Mouse (Mus musculus): ENCODE measurements around the gene Coq10a.

DNA sequence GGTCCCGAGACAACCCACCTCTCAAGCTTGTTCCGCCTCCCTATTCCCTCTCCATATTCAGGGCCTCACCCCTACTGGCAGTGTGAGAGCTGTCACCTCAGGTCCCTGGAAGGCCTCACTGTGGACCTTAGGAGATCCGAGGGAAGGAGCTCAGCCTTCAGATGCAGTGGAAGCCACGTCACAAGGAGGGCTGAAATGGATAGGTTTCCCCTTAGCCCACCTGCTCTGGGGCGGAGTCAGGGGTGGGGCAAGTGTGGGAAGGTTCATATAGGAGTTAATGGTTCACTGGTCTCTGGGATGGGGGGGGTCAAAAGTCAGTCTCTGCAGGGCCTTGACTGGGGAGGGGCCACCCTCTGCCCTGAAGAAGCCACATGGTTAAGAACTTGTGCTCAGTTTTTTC, 31.5 kb upstream of the Coq10a start:
- TF ChIP-seq EP300 (IDR thresholded peaks at IDR 0.05; ENCODE audit: insufficient read depth, low read depth, low read length) (no peak), POLR2A (IDR thresholded peaks at IDR 0.05; ENCODE audit: insufficient read depth, low read length) (no peak)
